Mouse (Mus musculus): Measurements from ENCODE around the gene Gm10775. TPM values are rescaled to one million over a fixed set of nuclear protein-coding genes. Genes with fewer than 3 reads are reported as not detected.

Gm10775 gene
- polyA plus RNA-seq, 1 experiment from 2014 or later: not detected

Other genes with a start within 250 kb of the Gm10775 start
- gene Spata31d1c, start 226.5 kb upstream of the Gm10775 start, polyA plus RNA-seq (2014; fragmentation: Nextera tagmentation; extraction: Ambion mirVana): not detected in 2 replicates
- gene Prss47, start 206.8 kb upstream of the Gm10775 start, polyA plus RNA-seq (2014; fragmentation: Nextera tagmentation; extraction: Ambion mirVana): not detected in 2 replicates
- gene Mfsd14b, start 146.6 kb upstream of the Gm10775 start, polyA plus RNA-seq (2014; fragmentation: Nextera tagmentation; extraction: Ambion mirVana): 49.3 and 53.6 TPM in 2 replicates
- gene Olfr465-ps1, start 121.5 kb upstream of the Gm10775 start, polyA plus RNA-seq (2014; fragmentation: Nextera tagmentation; extraction: Ambion mirVana): not detected in 2 replicates
- not detected in 2 replicates for gene Olfr466, start 109.3 kb upstream of the Gm10775 start, polyA plus RNA-seq (2014; fragmentation: Nextera tagmentation; extraction: Ambion mirVana)
- gene Nlrp4f, start 53.6 kb upstream of the Gm10775 start, polyA plus RNA-seq (2014; fragmentation: Nextera tagmentation; extraction: Ambion mirVana): 0.40 TPM in 1 of 2 replicates, not detected in the other
- gene Zfp369, start 19.3 kb downstream of the Gm10775 start, polyA plus RNA-seq (2014; fragmentation: Nextera tagmentation; extraction: Ambion mirVana): 19.7 and 23.0 TPM in 2 replicates

All from limb, embryonic 11.5 days (tissue).